24 mouse cellular contexts compared by ENCODE assay signal in genomic region chrX:159756261-159756660, GRCm38 (mm10).
DNase-seq lines count a peak whose midpoint lies in the region; ATAC-seq and TF ChIP-seq lines count a peak whose summit lies in the region.
"Had no signal": no experiment of that assay in that cellular context is flagged by ENCODE, and none has a peak within 500 bp of the region (broad histone marks: within the 10 kb centered on the region; RNA-seq: fewer than 3 reads in every experiment).

No protein-coding gene starts in this region.

- H3K27ac ChIP-seq in CH12.LX (ENCODE audit: insufficient read depth, low read depth) = no peak overlapping the region
- H3K27ac ChIP-seq in MEL (ENCODE audit: control insufficient read depth, low read depth, low read length) = no peak overlapping the region
- no peak overlapping the region for H3K27ac ChIP-seq in lung, postnatal 0 days (ENCODE audit: low read length)
- H3K27ac ChIP-seq: embryonic facial prominence, embryonic 13.5 days; embryonic facial prominence, embryonic 15.5 days; forebrain, embryonic 10.5 days; forebrain, embryonic 12.5 days had no signal

- H3K4me3 ChIP-seq in CH12.LX (replicated peaks in 1 of 3; ENCODE audit: low read depth in 2 of 3, low read length in 2 of 3, poor library complexity in 1 of 3) (no peak overlapping the region), MEL (ENCODE audit: control insufficient read depth in 1 of 2, insufficient read depth in 1 of 2, low read depth in 2 of 2, low read length in 2 of 2) (no peak overlapping the region)
- no peak overlapping the region for H3K4me3 ChIP-seq in lung, postnatal 0 days (ENCODE audit: low read depth, low read length)
- H3K4me3 ChIP-seq: embryonic facial prominence, embryonic 13.5 days; embryonic facial prominence, embryonic 15.5 days; erythroblast, embryonic 14.5 days; forebrain, embryonic 10.5 days; forebrain, embryonic 12.5 days had no signal

- no peaks in the 10 kb centered on the region for H3K9me3 ChIP-seq in CH12.LX (replicated peaks; ENCODE audit: low read length)
- no peaks in the 10 kb centered on the region for H3K9me3 ChIP-seq in MEL (replicated peaks; ENCODE audit: insufficient read depth, low read length)
- no peaks in the 10 kb centered on the region for H3K9me3 ChIP-seq in lung, postnatal 0 days (ENCODE audit: low read length)
- H3K9me3 ChIP-seq: embryonic facial prominence, embryonic 13.5 days; embryonic facial prominence, embryonic 15.5 days; forebrain, embryonic 10.5 days; forebrain, embryonic 12.5 days; G1E had no signal

- no peak overlapping the region for H3K9ac ChIP-seq in CH12.LX (ENCODE audit: insufficient read depth, low read depth)
- no peak overlapping the region for H3K9ac ChIP-seq in MEL (ENCODE audit: control insufficient read depth, low read depth, low read length, poor library complexity, severe bottlenecking)
- H3K9ac ChIP-seq in lung, postnatal 0 days (replicated peaks; ENCODE audit: low read depth) = no peak overlapping the region
- H3K9ac ChIP-seq: embryonic facial prominence, embryonic 13.5 days; embryonic facial prominence, embryonic 15.5 days; forebrain, embryonic 12.5 days had no signal

- H3K27me3 ChIP-seq in CH12.LX (replicated peaks) (no peaks in the 10 kb centered on the region), MEL (ENCODE audit: control insufficient read depth in 1 of 2, insufficient read depth in 2 of 2, low read length in 2 of 2) (no peaks in the 10 kb centered on the region)
- H3K27me3 ChIP-seq in lung, postnatal 0 days (replicated peaks; ENCODE audit: insufficient read depth, low read length) = no peaks in the 10 kb centered on the region
- H3K27me3 ChIP-seq: embryonic facial prominence, embryonic 15.5 days had no signal

- in situ Hi-C loops in CH12.LX (cut with MboI; ENCODE audit: low pct_ligation_motif_present, low pct_unique_long_range_greater_than_20kb, low sequenced_read_pairs) = loop anchor here (25.0 kb wide), 1 partner anchor 119 kb away; the partner anchor contains the start of gene Sh3kbp1

- no peak for DNase-seq in CH12.LX (ENCODE audit: extremely low read depth)
- DNase-seq in MEL (ENCODE audit: low read depth, low spot score) = peak; percentile 32
- peak; percentile 49 for DNase-seq in induced T-regulatory cell, adult 2 months (ENCODE audit: low read depth)
- DNase-seq in neural tube, embryonic 10.5 days (ENCODE audit: extremely low spot score, low spot score) = no peak
- no peak for DNase-seq in lung, postnatal 0 days (ENCODE audit: low spot score)
- DNase-seq in urinary bladder, adult 2 months (ENCODE audit: low spot score) = no peak
- DNase-seq: adrenal gland, adult 2 months; adrenal gland, postnatal 10 days; adrenal gland, postnatal 25 days; cerebellum, adult 11-12 months; cerebellum, adult 2 months; cerebellum, adult 9-10 months; cerebellum, postnatal 10 days; cerebellum, postnatal 25 days; embryo, embryonic 11 days had no signal

- ATAC-seq in megakaryocyte-erythroid progenitor cell, adult 5-6 weeks (replicated peaks; ENCODE audit: low FRiP score, low TSS enrichment, poor library complexity, severe bottlenecking) = 0 out of 2 replicates have a peak, but pooled peaks have one; percentile 27
- ATAC-seq in lung, postnatal 0 days = no peak
- ATAC-seq: forebrain, embryonic 14.5 days; forebrain, embryonic 16.5 days had no signal

- no peak for TF ChIP-seq CTCF in CH12.LX (conservative IDR thresholded peaks at IDR 0.05 in 1 of 2, IDR thresholded peaks at IDR 0.05 in 1 of 2; ENCODE audit: low read depth in 2 of 2, low read length in 2 of 2)
- no peak for TF ChIP-seq CTCF in MEL (IDR thresholded peaks at IDR 0.05 in 2 of 3, conservative IDR thresholded peaks at IDR 0.05 in 1 of 3; ENCODE audit: control insufficient read depth in 1 of 3, insufficient read depth in 1 of 3, low read depth in 2 of 3, low read length in 3 of 3, poor library complexity in 1 of 3, severe bottlenecking in 1 of 3)
- TF ChIP-seq CTCF in lung, postnatal 0 days (IDR thresholded peaks at IDR 0.05) = no peak

- peaks cover 20% of the 10 kb centered on the region; the same call in 1 of the 2 replicates for H3K79me2 ChIP-seq in CH12.LX (replicated peaks; ENCODE audit: control insufficient read depth, extremely low read depth, insufficient read depth, poor library complexity, severe bottlenecking)
- H3K79me2 ChIP-seq in MEL (ENCODE audit: control insufficient read depth, insufficient read depth, low read length, poor library complexity) = no peaks in the 10 kb centered on the region

- TF ChIP-seq RAD21 in CH12.LX (IDR thresholded peaks at IDR 0.05; ENCODE audit: low read depth, low read length) = no peak
- TF ChIP-seq RAD21 in MEL (IDR thresholded peaks at IDR 0.05; ENCODE audit: low read depth, low read length) = no peak

- peaks cover 10 to 48% of the 10 kb centered on the region in 2 experiments; a peak in 3 of 4 replicates for H3K4me1 ChIP-seq in CH12.LX (ENCODE audit: control insufficient read depth in 1 of 2, insufficient read depth in 2 of 2)
- H3K4me1 ChIP-seq in MEL (ENCODE audit: control insufficient read depth in 1 of 2, insufficient read depth in 2 of 2, low read length in 2 of 2) = peaks cover 3 to 7% of the 10 kb centered on the region in 2 experiments; a peak in 3 of 4 replicates
- no peaks in the 10 kb centered on the region for H3K4me1 ChIP-seq in lung, postnatal 0 days (ENCODE audit: insufficient read depth, low read depth, low read length)
- H3K4me1 ChIP-seq: embryonic facial prominence, embryonic 13.5 days; embryonic facial prominence, embryonic 15.5 days; forebrain, embryonic 10.5 days; forebrain, embryonic 12.5 days had no signal

- TF ChIP-seq POLR2A in CH12.LX (IDR thresholded peaks at IDR 0.05; ENCODE audit: low read depth, low read length) (no peak), MEL (IDR thresholded peaks at IDR 0.05; ENCODE audit: control insufficient read depth in 1 of 2, insufficient read depth in 1 of 2, low read depth in 1 of 2, low read length in 2 of 2, poor library complexity in 1 of 2) (no peak)

- H3K36me3 ChIP-seq in CH12.LX (replicated peaks in 1 of 2; ENCODE audit: control insufficient read depth in 1 of 2, insufficient read depth in 1 of 2, low read length in 1 of 2) (peaks cover 0 to 8% of the 10 kb centered on the region in 2 experiments), MEL (ENCODE audit: control insufficient read depth in 1 of 2, insufficient read depth in 2 of 2, low read length in 2 of 2) (peaks cover 0 to 19% of the 10 kb centered on the region in 2 experiments; a peak in 2 of 4 replicates)
- no peaks in the 10 kb centered on the region for H3K36me3 ChIP-seq in lung, postnatal 0 days (ENCODE audit: insufficient read depth, low read length)
- H3K36me3 ChIP-seq: embryonic facial prominence, embryonic 13.5 days; embryonic facial prominence, embryonic 15.5 days; forebrain, embryonic 10.5 days; forebrain, embryonic 12.5 days had no signal

- 0 out of 2 replicates have a peak, but pooled peaks have one; percentile 51 for TF ChIP-seq EP300 in CH12.LX (IDR thresholded peaks at IDR 0.05; ENCODE audit: low read length)
- no peak; a peak in 1 of 4 replicates for TF ChIP-seq EP300 in MEL (IDR thresholded peaks at IDR 0.05; ENCODE audit: low read depth in 1 of 2, low read length in 2 of 2)
- no peak for TF ChIP-seq EP300 in lung, postnatal 0 days (IDR thresholded peaks at IDR 0.05)

- dilution Hi-C loops in CH12.LX (cut with MboI; ENCODE audit: extremely low pct_ligation_motif_present, extremely low pct_unique_long_range_greater_than_20kb, low sequenced_read_pairs) = no loop called here

- no peak overlapping the region for H3K4me2 ChIP-seq in CH12.LX (ENCODE audit: insufficient read depth, low read depth, poor library complexity, severe bottlenecking)
- H3K4me2 ChIP-seq in lung, postnatal 0 days (replicated peaks; ENCODE audit: low read depth, low read length) = no peak overlapping the region
- H3K4me2 ChIP-seq: embryonic facial prominence, embryonic 13.5 days; embryonic facial prominence, embryonic 15.5 days; forebrain, embryonic 12.5 days had no signal

TF ChIP-seq in CH12.LX, 34 proteins besides CTCF, POLR2A, EP300 and RAD21:
- TF ChIP-seq USF1 (IDR thresholded peaks at IDR 0.05; ENCODE audit: low read depth, low read length) (no peak), ZKSCAN1 (IDR thresholded peaks at IDR 0.05; ENCODE audit: borderline replicate concordance, low read depth, low read length) (no peak), JUND (conservative IDR thresholded peaks at IDR 0.05; ENCODE audit: low read depth, low read length) (peak; percentile 53; the same call in 1 of the 2 replicates), CHD2 (IDR thresholded peaks at IDR 0.05; ENCODE audit: low read length) (no peak), USF2 (conservative IDR thresholded peaks at IDR 0.05; ENCODE audit: low read depth, low read length) (no peak)

TF ChIP-seq in MEL, 35 proteins besides CTCF, POLR2A, EP300 and RAD21:
- TF ChIP-seq BHLHE40 (IDR thresholded peaks at IDR 0.05; ENCODE audit: borderline replicate concordance, low read depth, low read length) = no peak
- no peak for TF ChIP-seq TAL1 (IDR thresholded peaks at IDR 0.05; ENCODE audit: low read length)
- TF ChIP-seq GABPA (IDR thresholded peaks at IDR 0.05; ENCODE audit: low read depth, low read length) = no peak

Comparison
In these comparisons a context has a peak if more than half of its experiments do, and no peak if none do; other contexts are left out.
1. DNase-seq: peak in MEL (single experiment) and induced T-regulatory cell, adult 2 months (single experiment); none in CH12.LX (single experiment), neural tube, embryonic 10.5 days (single experiment), lung, postnatal 0 days (single experiment) and urinary bladder, adult 2 months (single experiment).
2. Of the 35 proteins assayed by ChIP-seq in both MEL and CH12.LX: peak only in MEL: none; only in CH12.LX: EP300 and JUND; in both: none; in neither: 33.